Mouse (Mus musculus): ENCODE results near the gene Trim59.

The Trim59 gene

GRCm38 (mm10) chr3:69004437-69005337, 39.9 kb downstream of the Trim59 start, which contains the start of the genes Ift80 and Smc4:
Ift80 (minus strand) TSS chr3:69004570.
Smc4 (plus strand) TSS chr3:69004738.
- peak; percentile 97 for DNase-seq

- no peak for DNase-seq
These were observed 40.5 kb downstream of the Trim59 start for GRCm38 (mm10) chr3:69004055-69004436.

GRCm38 (mm10) chr3:69002781-69003180, 41.8 kb downstream of the Trim59 start:
- DNase-seq = no peak

- no peak for DNase-seq
These were observed 58.0 kb downstream of the Trim59 start for GRCm38 (mm10) chr3:68986550-68986949.

Measured in kidney, adult 9 months (tissue).